Mouse (Mus musculus) olfactory bulb, adult 2 months (tissue): Measurements from ENCODE around the gene Dennd6b. TPM values are rescaled to one million over a fixed set of nuclear protein-coding genes. Genes with fewer than 3 reads are reported as not detected.

ENCODE experiments used
- H3K27ac ChIP-seq: fragments of 200-500 bp; 2 replicates; pipeline ENCODE4 v1.5.1; 2012; ENCODE audit warnings: low read depth, low read length; ENCODE audit not compliant: insufficient read depth
- H3K4me1 ChIP-seq: fragments of 200-500 bp; 2 replicates; pipeline ENCODE4 v1.6.1; 2012; ENCODE audit warnings: low read length; ENCODE audit not compliant: control insufficient read depth, insufficient read depth
- H3K4me3 ChIP-seq: fragments of 200-500 bp; 2 replicates; pipeline ENCODE4 v1.5.1; 2012; ENCODE audit warnings: mild to moderate bottlenecking, low read depth, low read length, moderate library complexity; ENCODE audit not compliant: insufficient read depth
- CTCF ChIP-seq: fragments of 200-500 bp; IDR thresholded peaks from 2 replicates; pipeline ENCODE4 v1.5.1; 2012; ENCODE audit warnings: low read depth, mild to moderate bottlenecking, low read length, moderate library complexity; ENCODE audit not compliant: insufficient read depth
- POLR2A ChIP-seq: fragments of 200-500 bp; IDR thresholded peaks from 2 replicates; pipeline ENCODE4 v1.6.1; 2012; ENCODE audit warnings: mild to moderate bottlenecking, low read depth, low read length, moderate library complexity; ENCODE audit not compliant: insufficient read depth
- WGBS: fragments of 180-500 bp; shearing (Covaris S2); methylation state at CpG from one replicate; pipeline ENCODE4 v1.1.7; 2018; 5-methylcytosine and 5-hydroxymethylcytosine counted together
- polyA plus RNA-seq: library from polyadenylated mRNA; stranded (reverse); fragments of >200 nt; gene quantifications from 2 replicates; pipeline ENCODE4 v1.2.4, GENCODE M21; 2012; ENCODE audit warnings: low replicate concordance; ENCODE audit not compliant: missing spikeins, insufficient read depth, insufficient read length

Dennd6b gene
- polyA plus RNA-seq, 1 experiment: not detected

- Histone ChIP-seq H3K4me1 (peaks cover 32% of the 10 kb centered on the region), H3K4me3 (no peak overlapping the region), H3K27ac (no peak overlapping the region)
- 84% methylated on average over 2 of the region's 2 CpGs for WGBS
- TF ChIP-seq POLR2A (no peak), CTCF (no peak)
Measured at GRCm38 (mm10) chr15:89143134-89143533, 53.2 kb downstream of the Dennd6b start.

- peaks cover 36% of the 10 kb centered on the region for H3K4me1 ChIP-seq
- 74% methylated on average over 4 of the region's 4 CpGs for WGBS
- no peak overlapping the region for H3K4me3 ChIP-seq
- no peak overlapping the region for H3K27ac ChIP-seq
- TF ChIP-seq POLR2A (no peak), CTCF (no peak)
Measured at GRCm38 (mm10) chr15:89141905-89142304, 54.4 kb downstream of the Dennd6b start.

GRCm38 (mm10) chr15:89141443-89141842 is 54.9 kb downstream of the Dennd6b start:
- no peak overlapping the region for H3K4me3 ChIP-seq
- H3K4me1 ChIP-seq: peaks cover 32% of the 10 kb centered on the region
- WGBS: 49% methylated on average over 5 of the region's 5 CpGs
- TF ChIP-seq POLR2A: no peak
- no peak overlapping the region for H3K27ac ChIP-seq

GRCm38 (mm10) chr15:89140659-89141252 is 55.5 kb downstream of the Dennd6b start, which contains the start of gene Mapk12:
TSS of gene Mapk12 (minus strand) at chr15:89140703.
- H3K27ac ChIP-seq: no peak within 1 kb of the TSS

GRCm38 (mm10) chr15:89140048-89140658 is 56.1 kb downstream of the Dennd6b start:
- TF ChIP-seq POLR2A (no peak), CTCF (no peak)
- WGBS: under 1% methylated on average over 53 of the region's 53 CpGs
- no peak overlapping the region for H3K27ac ChIP-seq
- H3K4me3 ChIP-seq: peak overlapping the region; percentile 47
- H3K4me1 ChIP-seq: peaks cover 27% of the 10 kb centered on the region

More at GRCm38 (mm10) chr15:89140659-89141252, 55.5 kb downstream of the Dennd6b start, which contains the start of gene Mapk12:
- TF ChIP-seq POLR2A: no peak
- TF ChIP-seq CTCF: no peak
- H3K4me3 ChIP-seq: peak within 1 kb of the TSS; percentile 47
- 1% methylated on average over 21 of the region's 21 CpGs for WGBS
- peaks cover 27% of the 10 kb centered on the region for H3K4me1 ChIP-seq

GRCm38 (mm10) chr15:89138531-89138930 is 57.8 kb downstream of the Dennd6b start:
- H3K4me1 ChIP-seq: peaks cover 27% of the 10 kb centered on the region
- TF ChIP-seq CTCF: no peak
- TF ChIP-seq POLR2A: no peak
- WGBS: 94% methylated on average over 6 of the region's 6 CpGs
- H3K4me3 ChIP-seq: no peak overlapping the region
- H3K27ac ChIP-seq: no peak overlapping the region

GRCm38 (mm10) chr15:89138046-89138405 is 58.3 kb downstream of the Dennd6b start:
- Histone ChIP-seq H3K27ac (no peak overlapping the region), H3K4me1 (peaks cover 27% of the 10 kb centered on the region), H3K4me3 (no peak overlapping the region)
- TF ChIP-seq POLR2A (no peak), CTCF (no peak)
- 94% methylated on average over 7 of the region's 7 CpGs for WGBS

- TF ChIP-seq CTCF (no peak), POLR2A (no peak)
- Histone ChIP-seq H3K4me3 (no peak overlapping the region), H3K27ac (no peak overlapping the region), H3K4me1 (peaks cover 27% of the 10 kb centered on the region)
- WGBS: 62% methylated on average over 11 of the region's 11 CpGs
Measured at GRCm38 (mm10) chr15:89137378-89138045, 58.8 kb downstream of the Dennd6b start.
